Comparison of ENCODE assay signal across 19 mouse cellular contexts in genomic region chr4:152912846-152913245, GRCm38 (mm10).
DNase-seq lines count a peak whose midpoint lies in the region; ATAC-seq and TF ChIP-seq lines count a peak whose summit lies in the region.
"Had no signal": no experiment of that assay in that cellular context is flagged by ENCODE, and none has a peak within 500 bp of the region (broad histone marks: within the 10 kb centered on the region; RNA-seq: fewer than 3 reads in every experiment).

No protein-coding gene starts in this region.

- H3K9me3 ChIP-seq in forebrain, embryonic 10.5 days = no peaks in the 10 kb centered on the region
- no peaks in the 10 kb centered on the region for H3K9me3 ChIP-seq in forebrain, embryonic 16.5 days (ENCODE audit: control insufficient read depth, low read length)
- no peaks in the 10 kb centered on the region for H3K9me3 ChIP-seq in E14TG2a.4 (ENCODE audit: low read length)
- no peaks in the 10 kb centered on the region for H3K9me3 ChIP-seq in embryonic facial prominence, embryonic 14.5 days (ENCODE audit: control insufficient read depth, low read length)
- H3K9me3 ChIP-seq in hindbrain, embryonic 11.5 days (ENCODE audit: control insufficient read depth, low read length) = no peaks in the 10 kb centered on the region
- H3K9me3 ChIP-seq in heart, embryonic 10.5 days = no peaks in the 10 kb centered on the region
- H3K9me3 ChIP-seq: heart, embryonic 12.5 days; limb, embryonic 15.5 days; liver, embryonic 15.5 days had no signal

- H3K27me3 ChIP-seq in forebrain, embryonic 10.5 days (ENCODE audit: poor library complexity, severe bottlenecking) = peaks cover 58% of the 10 kb centered on the region
- H3K27me3 ChIP-seq in forebrain, embryonic 16.5 days (replicated peaks; ENCODE audit: control insufficient read depth, insufficient read depth, low read length) = no peaks in the 10 kb centered on the region
- H3K27me3 ChIP-seq in E14TG2a.4 (ENCODE audit: insufficient read depth, low read length) = no peaks in the 10 kb centered on the region
- H3K27me3 ChIP-seq in embryonic facial prominence, embryonic 14.5 days (replicated peaks; ENCODE audit: control insufficient read depth, insufficient read depth, low read length) = no peaks in the 10 kb centered on the region
- H3K27me3 ChIP-seq in hindbrain, embryonic 11.5 days (ENCODE audit: control insufficient read depth, insufficient read depth, low read length) = peaks cover 3% of the 10 kb centered on the region; the same call in 1 of the 2 replicates
- no peaks in the 10 kb centered on the region; the same call in 1 of the 2 replicates for H3K27me3 ChIP-seq in heart, embryonic 10.5 days (ENCODE audit: insufficient read depth, poor library complexity, severe bottlenecking)
- H3K27me3 ChIP-seq: limb, embryonic 15.5 days; liver, embryonic 15.5 days had no signal

- DNase-seq in forebrain, embryonic 10.5 days (ENCODE audit: extremely low spot score, low spot score) = peak; percentile 27
- peak; percentile 8 for DNase-seq in embryonic facial prominence, embryonic 14.5 days (ENCODE audit: low spot score)
- peak; percentile 31 for DNase-seq in hindbrain, embryonic 11.5 days (ENCODE audit: low spot score)
- DNase-seq in heart, embryonic 10.5 days (ENCODE audit: low spot score) = no peak
- DNase-seq in thymus, postnatal 25 days = no peak
- DNase-seq: cerebellum, adult 9-10 months; heart, postnatal 14 days; right cerebral cortex, postnatal 4 days had no signal

- no peak overlapping the region for H3K9ac ChIP-seq in forebrain, embryonic 16.5 days (replicated peaks; ENCODE audit: low read depth, low read length)
- H3K9ac ChIP-seq in embryonic facial prominence, embryonic 14.5 days (ENCODE audit: low read depth, low read length) = no peak overlapping the region
- no peak overlapping the region for H3K9ac ChIP-seq in hindbrain, embryonic 11.5 days (ENCODE audit: low read depth, low read length)
- H3K9ac ChIP-seq: heart, embryonic 12.5 days; limb, embryonic 15.5 days; liver, embryonic 15.5 days had no signal

- no peak for TF ChIP-seq CTCF in E14TG2a.4 (conservative IDR thresholded peaks at IDR 0.05; ENCODE audit: low read length)

- H3K4me3 ChIP-seq in forebrain, embryonic 10.5 days = no peak overlapping the region
- no peak overlapping the region for H3K4me3 ChIP-seq in forebrain, embryonic 16.5 days (replicated peaks; ENCODE audit: low read length)
- 0 out of 2 replicates have a peak overlapping the region, but pooled peaks have one; percentile 37 for H3K4me3 ChIP-seq in E14TG2a.4 (replicated peaks; ENCODE audit: low read length)
- no peak overlapping the region for H3K4me3 ChIP-seq in embryonic facial prominence, embryonic 14.5 days (ENCODE audit: low read depth, low read length)
- H3K4me3 ChIP-seq in hindbrain, embryonic 11.5 days (ENCODE audit: low read depth, low read length) = no peak overlapping the region
- H3K4me3 ChIP-seq in heart, embryonic 10.5 days = no peak overlapping the region
- H3K4me3 ChIP-seq: erythroblast, embryonic 14.5 days; heart, embryonic 12.5 days; limb, embryonic 15.5 days; liver, embryonic 15.5 days had no signal

- WGBS in forebrain, embryonic 10.5 days = 43% methylated on average over 10 of the region's 10 CpGs
- WGBS in forebrain, embryonic 16.5 days = 17% methylated on average over 10 of the region's 10 CpGs
- WGBS in embryonic facial prominence, embryonic 14.5 days = 73% methylated on average over 10 of the region's 10 CpGs
- WGBS in hindbrain, embryonic 11.5 days = 56% methylated on average over 10 of the region's 10 CpGs
- 88% methylated on average over 10 of the region's 10 CpGs for WGBS in heart, embryonic 10.5 days

- peaks cover 49% of the 10 kb centered on the region for H3K4me1 ChIP-seq in forebrain, embryonic 10.5 days
- H3K4me1 ChIP-seq in forebrain, embryonic 16.5 days (replicated peaks; ENCODE audit: control insufficient read depth, insufficient read depth, low read length) = peaks cover 18% of the 10 kb centered on the region
- H3K4me1 ChIP-seq in E14TG2a.4 (replicated peaks; ENCODE audit: low read depth, low read length) = peaks cover 40% of the 10 kb centered on the region
- H3K4me1 ChIP-seq in embryonic facial prominence, embryonic 14.5 days (ENCODE audit: control insufficient read depth, insufficient read depth, low read length) = no peaks in the 10 kb centered on the region
- no peaks in the 10 kb centered on the region; the same call in 1 of the 2 replicates for H3K4me1 ChIP-seq in hindbrain, embryonic 11.5 days (replicated peaks; ENCODE audit: control insufficient read depth, insufficient read depth, low read length)
- peaks cover 6% of the 10 kb centered on the region; the same call in 1 of the 2 replicates for H3K4me1 ChIP-seq in heart, embryonic 10.5 days
- H3K4me1 ChIP-seq: heart, embryonic 12.5 days; limb, embryonic 15.5 days; liver, embryonic 15.5 days had no signal

- no peak for ATAC-seq in forebrain, embryonic 16.5 days
- no peak for ATAC-seq in embryonic facial prominence, embryonic 14.5 days (ENCODE audit: low read depth)
- ATAC-seq in hindbrain, embryonic 11.5 days (ENCODE audit: low FRiP score) = no peak
- no peak for ATAC-seq in granulocyte monocyte progenitor cell, adult 5-6 weeks (replicated peaks; ENCODE audit: poor library complexity, severe bottlenecking)
- ATAC-seq: inflammation-experienced regulatory T-cells, adult 6 months had no signal

- no peaks in the 10 kb centered on the region for H3K36me3 ChIP-seq in forebrain, embryonic 10.5 days (replicated peaks)
- H3K36me3 ChIP-seq in forebrain, embryonic 16.5 days (ENCODE audit: control insufficient read depth, insufficient read depth) = no peaks in the 10 kb centered on the region
- no peaks in the 10 kb centered on the region for H3K36me3 ChIP-seq in E14TG2a.4 (ENCODE audit: insufficient read depth, low read length)
- no peaks in the 10 kb centered on the region for H3K36me3 ChIP-seq in embryonic facial prominence, embryonic 14.5 days (ENCODE audit: control insufficient read depth, insufficient read depth, low read length)
- H3K36me3 ChIP-seq in hindbrain, embryonic 11.5 days (ENCODE audit: control insufficient read depth, insufficient read depth, low read length) = no peaks in the 10 kb centered on the region
- no peaks in the 10 kb centered on the region for H3K36me3 ChIP-seq in heart, embryonic 10.5 days
- H3K36me3 ChIP-seq: heart, embryonic 12.5 days; limb, embryonic 15.5 days; liver, embryonic 15.5 days had no signal

- peak overlapping the region; percentile 68 for H3K27ac ChIP-seq in forebrain, embryonic 10.5 days
- no peak overlapping the region for H3K27ac ChIP-seq in forebrain, embryonic 16.5 days (ENCODE audit: low read length)
- H3K27ac ChIP-seq in embryonic facial prominence, embryonic 14.5 days (replicated peaks; ENCODE audit: low read depth, low read length) = no peak overlapping the region
- H3K27ac ChIP-seq in hindbrain, embryonic 11.5 days (ENCODE audit: low read depth, low read length) = no peak overlapping the region
- no peak overlapping the region for H3K27ac ChIP-seq in heart, embryonic 10.5 days
- H3K27ac ChIP-seq: limb, embryonic 15.5 days; liver, embryonic 15.5 days; macrophage; stomach, postnatal 0 days had no signal

- H3K4me2 ChIP-seq in forebrain, embryonic 16.5 days (ENCODE audit: low read length) = no peak overlapping the region; the same call in 1 of the 2 replicates
- H3K4me2 ChIP-seq in embryonic facial prominence, embryonic 14.5 days (ENCODE audit: low read depth, low read length) = no peak overlapping the region
- H3K4me2 ChIP-seq in hindbrain, embryonic 11.5 days (replicated peaks; ENCODE audit: low read depth, low read length) = no peak overlapping the region
- H3K4me2 ChIP-seq: heart, embryonic 12.5 days; limb, embryonic 15.5 days; liver, embryonic 15.5 days; midbrain, embryonic 11.5 days had no signal

Comparison
In these comparisons a context has a peak if more than half of its experiments do, and no peak if none do; other contexts are left out.
1. DNase-seq: peak in forebrain, embryonic 10.5 days (single experiment), embryonic facial prominence, embryonic 14.5 days (single experiment) and hindbrain, embryonic 11.5 days (single experiment); none in heart, embryonic 10.5 days (single experiment) and thymus, postnatal 25 days (single experiment).